Mouse (Mus musculus) layer of hippocampus, adult 2 months (tissue): Measurements from ENCODE around the gene Hhat. TPM values are rescaled to one million over a fixed set of nuclear protein-coding genes. Genes with fewer than 3 reads are reported as not detected.

ENCODE experiments used
- DNase-seq, 2 experiments: peaks; one replicate each; pipeline ENCODE4 v3.0.0; 2022; ENCODE audit warnings: low spot score in 2 of 2
- H3K27ac ChIP-seq: fragments of 200-600 bp; 2 replicates; pipeline ENCODE4 v1.8.1; 2022
- H3K4me3 ChIP-seq: fragments of 200-600 bp; 2 replicates; pipeline ENCODE4 v1.8.1; 2022; ENCODE audit warnings: mild to moderate bottlenecking
- CTCF ChIP-seq: fragments of 200-600 bp; conservative IDR thresholded peaks from 2 replicates; pipeline ENCODE4 v1.8.1; 2022; ENCODE audit warnings: antibody characterized with exemption, mild to moderate bottlenecking, moderate library complexity
- total RNA-seq, 2 experiments: library from RNA; stranded (reverse); gene quantifications; 2 replicates each; pipeline ENCODE4 v1.2.3; 2021

The Hhat gene
- total RNA-seq, 2 experiments from 2014 or later = 1.6 TPM

DNA sequence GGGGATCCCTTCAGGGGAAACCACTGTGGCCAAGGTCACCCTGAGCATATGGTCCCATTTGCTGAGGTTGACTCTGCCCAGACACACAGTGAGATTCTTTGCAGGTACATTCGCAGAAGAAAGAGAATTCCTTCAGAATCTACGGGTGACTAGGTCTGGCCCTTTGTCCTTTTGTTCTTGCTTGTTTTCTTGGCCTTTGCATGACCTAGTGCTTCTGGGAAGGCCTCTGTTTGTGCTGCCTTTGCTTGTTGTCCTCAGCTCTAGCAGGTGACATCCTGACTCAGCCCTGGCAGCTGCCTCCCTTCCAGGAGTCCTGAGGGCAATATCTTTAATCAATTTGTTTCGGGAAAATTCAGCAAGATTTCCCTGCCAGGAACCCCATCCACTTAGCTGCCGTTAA, 316.0 kb downstream of the Hhat start:
- no peak overlapping the region for H3K27ac ChIP-seq
- H3K4me3 ChIP-seq = no peak overlapping the region
- DNase-seq = no peak
- no peak for TF ChIP-seq CTCF

DNA sequence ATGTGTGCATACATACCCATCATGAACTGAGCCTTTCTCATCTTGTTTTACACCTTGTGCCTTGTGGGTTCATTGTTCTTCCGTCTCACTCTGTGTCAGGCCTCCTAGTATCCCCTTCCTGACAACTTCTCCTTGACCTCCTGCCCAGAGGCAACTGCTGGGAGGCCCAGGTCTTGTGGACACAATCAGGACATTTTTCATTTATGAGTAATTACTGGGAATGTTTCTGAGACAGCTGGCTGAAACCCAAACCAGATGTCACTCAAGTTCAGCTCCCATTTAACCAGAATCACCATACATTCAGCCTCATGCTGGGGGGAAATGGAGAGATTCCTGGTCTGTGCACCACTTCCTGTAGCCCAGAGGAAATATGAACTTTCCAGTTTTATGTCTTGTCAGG, 316.5 kb downstream of the Hhat start:
- Histone ChIP-seq H3K4me3 (no peak overlapping the region), H3K27ac (no peak overlapping the region)
- no peak for DNase-seq
- TF ChIP-seq CTCF = no peak

DNA sequence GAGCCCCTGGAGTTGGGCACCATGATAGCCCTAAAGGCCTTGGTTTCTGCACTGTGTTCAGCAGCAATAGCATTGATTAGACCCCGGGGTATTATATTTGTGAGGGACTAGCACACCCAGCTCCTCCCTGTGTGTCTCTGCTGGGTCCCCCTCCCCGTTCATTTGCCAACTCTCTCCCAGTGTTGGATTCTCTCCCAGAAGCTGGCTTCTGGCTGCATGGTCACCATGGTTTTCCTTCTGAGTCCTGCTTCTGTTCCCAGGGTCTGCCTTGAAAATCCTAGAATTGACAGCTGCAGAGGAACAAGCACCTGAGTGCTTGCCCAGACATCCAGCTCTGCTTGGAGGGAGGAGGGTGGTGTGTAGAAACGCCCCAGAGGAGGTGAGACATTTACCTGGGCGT, 319.3 kb downstream of the Hhat start:
- TF ChIP-seq CTCF = no peak
- Histone ChIP-seq H3K4me3 (no peak overlapping the region), H3K27ac (peak overlapping the region; percentile 43; the same call in 1 of the 2 replicates)
- peak; percentile 48 for DNase-seq

DNA sequence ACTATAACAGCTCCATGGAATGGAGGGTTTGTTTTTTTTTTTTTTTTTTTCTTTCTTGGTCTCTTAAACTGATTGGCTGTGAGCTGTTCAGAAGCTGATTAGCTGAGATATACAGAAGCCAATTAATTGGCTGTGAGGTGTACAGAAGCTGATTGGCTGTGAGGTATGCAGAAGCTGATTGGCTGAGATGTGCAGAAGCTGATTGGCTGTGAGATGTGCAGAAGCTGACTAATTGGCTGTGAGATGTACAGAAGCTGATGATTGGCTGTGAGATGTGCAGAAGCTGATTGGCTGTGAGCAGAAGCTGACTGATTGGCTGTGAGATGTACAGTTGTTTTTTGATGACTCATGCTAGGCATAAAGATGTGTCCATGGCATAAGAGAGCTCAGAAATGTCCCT, 320.6 kb downstream of the Hhat start:
- no peak overlapping the region for H3K4me3 ChIP-seq
- DNase-seq = no peak
- TF ChIP-seq CTCF = no peak
- H3K27ac ChIP-seq = no peak overlapping the region

- no peak for DNase-seq
- no peak for TF ChIP-seq CTCF
- Histone ChIP-seq H3K27ac (peak overlapping the region; percentile 36), H3K4me3 (no peak overlapping the region)
These were observed 321.3 kb downstream of the Hhat start for GRCm38 (mm10) chr1:192449572-192450351.

GRCm38 (mm10) chr1:192448512-192448911, 322.5 kb downstream of the Hhat start:
- H3K4me3 ChIP-seq = no peak overlapping the region
- no peak for TF ChIP-seq CTCF
- H3K27ac ChIP-seq = peak overlapping the region; percentile 23; the same call in 1 of the 2 replicates
- no peak for DNase-seq

GRCm38 (mm10) chr1:192447666-192448065, 323.4 kb downstream of the Hhat start:
- no peak for DNase-seq
- Histone ChIP-seq H3K4me3 (no peak overlapping the region), H3K27ac (no peak overlapping the region)
- no peak for TF ChIP-seq CTCF

Other genes starting within 250 kb of the Hhat start
- gene Sertad4, start 84.5 kb upstream of the Hhat start, total RNA-seq = 10 to 100 TPM; 14.2 to 16.9 TPM